Mouse (Mus musculus) embryo, embryonic 10 days (tissue): Measurements from ENCODE around the gene Vma21-ps.
"Not testable (repeated sequence)": the region's sequence is repeated elsewhere in the genome, so short reads cannot be mapped to it uniquely, and the experiment has no call there.

Source experiments
- DNase-seq: peaks from one replicate; pipeline ENCODE4 v3.0.0-alpha.2; 2015; ENCODE audit warnings: low spot score

The Vma21-ps gene

DNA sequence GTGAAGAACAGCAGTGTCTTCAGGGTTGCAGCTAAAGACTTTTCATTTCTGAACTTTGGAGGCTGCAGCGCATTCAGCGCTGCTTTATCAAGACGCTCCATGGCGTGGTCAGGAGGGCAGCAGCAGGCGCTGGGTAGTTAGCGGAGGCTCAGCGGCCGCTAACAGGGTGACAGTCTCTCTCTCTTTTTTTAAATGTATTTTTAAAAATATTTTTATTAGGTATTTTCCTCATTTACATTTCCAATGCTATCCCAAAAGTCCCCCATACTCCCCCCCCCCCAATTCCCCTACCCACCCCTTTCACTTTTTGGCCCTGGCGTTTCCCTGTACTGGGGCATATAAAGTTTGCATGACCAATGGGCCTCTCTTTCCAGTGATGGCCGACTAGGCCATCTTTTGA, at the start of gene Vma21-ps:
Vma21-ps (minus strand) TSS at position 101 of the 400 bp plus-strand sequence.
- not testable (repeated sequence) for DNase-seq

DNA sequence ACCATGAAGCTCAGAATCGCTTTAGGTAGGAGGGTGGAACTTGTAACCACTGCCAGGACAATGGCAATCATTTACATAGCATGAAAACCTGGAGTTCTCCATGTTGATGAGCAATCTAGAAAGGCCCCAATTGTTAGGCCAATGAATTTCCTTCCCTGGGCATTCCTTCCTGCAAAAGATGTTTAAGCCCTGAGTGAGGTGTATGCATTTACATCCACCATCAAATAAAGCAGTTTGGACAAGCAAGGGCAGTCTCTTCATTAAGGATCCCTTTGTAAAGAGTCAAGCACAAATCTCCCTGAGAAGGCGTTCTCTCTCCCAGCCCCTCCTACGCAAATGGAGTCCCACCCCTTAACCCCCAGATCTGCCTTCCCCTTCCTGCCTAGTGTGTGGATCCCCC, 46.0 kb upstream of the Vma21-ps start:
- no peak for DNase-seq

DNA sequence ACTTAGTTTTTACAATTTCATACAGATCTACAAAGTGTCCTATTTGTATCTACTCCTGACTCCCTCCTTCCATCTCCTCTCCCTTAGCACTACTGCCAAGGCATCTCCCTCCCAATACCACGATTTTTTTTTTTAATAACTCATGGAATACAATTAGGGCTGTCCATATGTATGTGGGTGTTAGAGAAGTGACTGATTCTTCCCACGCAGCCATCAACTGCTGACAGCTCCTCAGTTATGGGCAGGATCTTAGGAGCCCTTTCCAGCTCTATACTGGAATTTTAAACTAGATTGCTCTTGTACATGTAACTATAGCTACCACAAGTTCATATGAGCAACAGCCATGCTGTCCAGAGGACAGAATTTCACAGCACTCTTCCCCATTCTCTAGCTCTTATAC, 33.6 kb upstream of the Vma21-ps start:
- DNase-seq: no peak

DNA sequence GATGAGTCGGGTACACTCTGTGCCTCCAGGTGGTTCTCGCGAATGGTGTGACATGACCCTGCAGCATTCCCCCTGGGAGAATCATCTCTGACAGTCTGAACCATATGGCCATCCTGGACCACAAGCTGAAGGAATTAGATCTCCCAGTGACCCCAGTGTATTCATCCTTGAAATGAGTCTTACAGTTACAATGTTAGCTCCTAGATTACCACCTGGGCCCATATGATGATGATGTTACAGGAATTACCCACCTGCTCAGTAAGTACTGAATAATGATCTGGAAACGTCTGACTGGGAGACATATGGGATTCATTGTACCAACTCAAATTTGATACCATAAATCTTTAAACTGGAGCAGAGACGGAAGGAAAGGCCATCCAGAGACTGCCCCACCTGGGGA, 29.4 kb upstream of the Vma21-ps start:
- no peak for DNase-seq

DNA sequence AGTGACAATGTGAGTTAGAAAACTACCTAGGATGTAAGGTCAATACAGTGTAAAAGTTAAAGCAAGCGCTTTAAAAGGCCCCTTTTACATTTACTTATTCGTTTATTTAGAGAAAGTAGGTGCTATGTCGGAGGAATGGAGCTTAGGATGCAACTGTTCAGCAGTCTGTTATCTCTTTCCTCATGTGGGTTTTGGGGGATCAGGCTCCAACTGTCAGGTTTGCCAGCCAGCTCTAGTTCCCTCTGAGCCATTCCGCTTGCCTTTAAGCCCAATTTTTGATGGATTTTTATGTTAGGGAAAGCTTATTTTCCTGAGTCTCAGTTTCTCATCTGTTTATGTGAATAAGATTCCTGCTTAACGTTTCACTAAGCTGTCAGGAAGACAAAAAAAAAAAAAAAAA, 22.3 kb upstream of the Vma21-ps start:
- no peak for DNase-seq

DNA sequence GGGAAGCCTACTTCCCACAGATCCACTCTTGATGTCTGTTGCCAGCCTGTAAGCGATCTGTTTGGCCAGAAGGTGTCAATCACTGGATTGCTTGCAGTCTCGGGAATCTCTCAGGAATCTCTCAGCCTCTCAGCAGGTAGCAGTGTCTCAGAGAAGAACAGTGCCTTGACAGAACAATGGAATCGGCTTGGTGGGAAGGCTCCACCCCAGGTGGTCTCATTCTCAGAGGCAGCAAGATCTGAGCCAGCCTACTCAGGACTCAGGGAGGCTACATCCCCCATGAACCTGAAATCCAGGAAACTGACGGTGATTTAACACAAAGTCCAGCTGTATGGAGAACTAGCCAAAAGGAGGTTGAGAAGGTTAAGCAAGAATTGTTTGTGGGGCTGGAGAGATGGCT, 20.5 kb upstream of the Vma21-ps start:
- no peak for DNase-seq

DNA sequence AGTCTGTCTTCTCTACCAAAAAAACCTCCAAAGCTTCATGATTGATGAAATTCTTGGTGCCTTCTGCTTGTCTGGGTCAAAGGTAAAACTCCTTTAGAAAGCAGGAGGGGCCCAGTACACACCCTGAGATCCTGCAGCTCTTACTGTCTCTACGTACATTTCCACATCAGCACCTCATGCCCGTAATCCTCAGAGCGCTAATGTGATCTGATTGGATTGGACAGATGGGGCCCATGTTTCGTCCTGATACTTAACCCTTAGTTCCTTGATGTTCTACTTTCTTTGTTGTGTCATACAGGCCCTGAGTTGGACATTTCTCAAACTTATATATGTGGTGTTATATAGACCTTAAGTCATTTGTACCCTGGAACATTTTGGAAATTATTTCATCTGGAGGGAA, 9.6 kb downstream of the Vma21-ps start:
- DNase-seq: no peak

DNA sequence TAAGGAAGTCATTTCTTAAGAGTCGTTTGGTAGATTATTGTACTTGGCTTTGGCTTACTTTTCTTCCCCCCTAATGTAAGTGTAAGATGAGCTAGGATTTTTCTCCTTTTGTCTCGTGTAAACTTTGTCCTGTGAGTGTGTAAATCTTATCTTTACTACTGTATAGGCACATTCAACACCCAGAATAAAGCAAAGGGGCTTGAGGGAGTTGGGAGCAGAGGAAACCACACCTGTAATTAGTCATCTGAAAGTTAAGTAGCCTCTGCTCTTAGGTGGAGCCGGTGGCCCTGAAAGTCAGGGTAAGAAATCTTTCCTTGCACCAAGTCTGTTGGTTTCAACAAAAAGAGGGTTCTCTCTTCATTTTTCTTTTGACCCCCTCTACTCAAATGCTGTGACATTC, 23.6 kb downstream of the Vma21-ps start:
- no peak for DNase-seq

DNA sequence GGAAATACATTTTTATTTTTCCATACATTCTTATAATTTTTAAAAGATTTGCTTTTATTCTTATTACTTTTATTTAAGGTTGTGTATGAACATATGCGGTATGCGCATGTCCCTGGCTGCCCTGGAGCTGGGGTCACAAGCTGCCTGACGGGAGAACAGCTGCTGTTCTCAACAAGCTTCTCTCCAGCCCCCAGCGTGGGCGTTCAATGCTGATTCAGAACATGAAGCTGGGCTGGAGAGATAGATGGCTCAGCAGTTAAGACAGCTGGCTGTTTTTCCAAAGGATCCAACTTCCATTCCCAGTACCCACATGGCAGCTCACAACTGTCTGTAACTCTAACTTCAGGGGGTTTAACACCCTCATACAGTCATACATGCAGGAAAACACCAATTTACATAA, 35.7 kb downstream of the Vma21-ps start:
- no peak for DNase-seq

DNA sequence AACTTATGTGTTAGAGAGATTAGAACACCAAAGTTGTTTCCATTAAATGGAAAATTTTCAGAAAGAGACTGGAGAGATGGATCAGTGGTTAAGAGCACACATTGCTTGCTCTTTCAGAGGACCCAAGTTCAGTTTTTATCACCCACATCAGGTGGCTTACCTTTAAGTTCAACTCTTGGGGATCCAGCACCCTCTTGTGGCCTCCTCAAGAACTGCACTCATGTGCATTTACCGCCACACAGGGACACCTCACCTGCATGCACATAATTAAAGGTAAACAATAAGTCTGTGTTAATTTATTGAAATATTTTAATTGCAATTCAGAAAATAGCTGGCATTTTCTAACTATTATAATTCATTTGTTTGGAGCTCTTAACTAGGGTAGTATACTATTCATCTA, 37.3 kb downstream of the Vma21-ps start:
- no peak for DNase-seq
